Mouse (Mus musculus) ES-Bruce4 (cell line): ENCODE measurements around the gene Orm3.

Source experiments
- CTCF ChIP-seq: IDR thresholded peaks from one replicate; pipeline ENCODE4 v1.8.1; 2011; ENCODE audit warnings: low read depth, low read length
- EP300 ChIP-seq: IDR thresholded peaks from 2 replicates; pipeline ENCODE4 v1.6.1; 2011; ENCODE audit warnings: low read depth, low read length; ENCODE audit not compliant: insufficient read depth
- POLR2A ChIP-seq: IDR thresholded peaks from one replicate; pipeline ENCODE4 v1.8.1; 2011; ENCODE audit warnings: low read length; ENCODE audit not compliant: insufficient read depth

GRCm38 (mm10) chr4:63314063-63314462 is 41.9 kb upstream of the Orm3 start:
- TF ChIP-seq POLR2A (no peak), CTCF (no peak), EP300 (no peak)
